Mouse (Mus musculus): ENCODE results near the gene Dach1. TPM values are rescaled to one million over a fixed set of nuclear protein-coding genes. Genes with fewer than 3 reads are reported as not detected.

The Dach1 gene
- polyA plus RNA-seq, 1 experiment, result 6.3 TPM

DNA sequence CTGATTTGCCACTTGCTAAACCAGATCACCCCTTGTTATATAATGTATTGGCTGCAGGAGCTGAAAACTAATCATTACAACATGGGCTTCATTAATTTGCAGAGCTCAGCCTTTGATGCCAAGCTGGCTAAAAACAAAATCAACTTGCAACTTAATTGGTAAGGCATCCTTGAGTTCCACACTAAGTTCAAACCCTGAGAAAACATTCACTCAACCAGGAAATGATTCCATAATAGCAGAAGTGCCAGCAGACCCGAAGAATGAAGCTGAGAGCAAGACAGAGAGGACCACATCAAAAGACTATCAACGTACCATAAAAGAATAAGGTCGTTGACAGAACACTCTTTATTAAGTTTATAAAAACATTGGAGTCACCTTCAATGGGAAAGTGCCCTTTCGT, 35.0 kb downstream of the Dach1 start:
- H3K27ac ChIP-seq (ENCODE audit: control insufficient read depth, insufficient read depth, low read depth, low read length, poor library complexity), result no peak overlapping the region
- H3K4me3 ChIP-seq (replicated peaks; ENCODE audit: control insufficient read depth, low read depth, low read length), result no peak overlapping the region
- 72% methylated on average over 4 of the region's 4 CpGs for WGBS
- TF ChIP-seq POLR2A (IDR thresholded peaks at IDR 0.05; ENCODE audit: borderline replicate concordance, control insufficient read depth, low read depth, low read length) (no peak), CTCF (IDR thresholded peaks at IDR 0.05; ENCODE audit: control insufficient read depth, insufficient read depth, low read length) (no peak)
- H3K4me1 ChIP-seq (ENCODE audit: control insufficient read depth, insufficient read depth, low read length), result no peaks in the 10 kb centered on the region

- Histone ChIP-seq H3K4me1 (ENCODE audit: control insufficient read depth, insufficient read depth, low read length) (no peaks in the 10 kb centered on the region), H3K4me3 (replicated peaks; ENCODE audit: control insufficient read depth, low read depth, low read length) (no peak overlapping the region), H3K27ac (ENCODE audit: control insufficient read depth, insufficient read depth, low read depth, low read length, poor library complexity) (no peak overlapping the region)
- 60% methylated on average over 1 of the region's 1 CpGs for WGBS
- TF ChIP-seq POLR2A (IDR thresholded peaks at IDR 0.05; ENCODE audit: borderline replicate concordance, control insufficient read depth, low read depth, low read length) (no peak), CTCF (IDR thresholded peaks at IDR 0.05; ENCODE audit: control insufficient read depth, insufficient read depth, low read length) (no peak)
Measured at GRCm38 (mm10) chr14:98123032-98123431, 46.5 kb downstream of the Dach1 start.

GRCm38 (mm10) chr14:98116627-98117026, 52.9 kb downstream of the Dach1 start:
- no peak overlapping the region for H3K4me3 ChIP-seq (replicated peaks; ENCODE audit: control insufficient read depth, low read depth, low read length)
- TF ChIP-seq POLR2A (IDR thresholded peaks at IDR 0.05; ENCODE audit: borderline replicate concordance, control insufficient read depth, low read depth, low read length), result no peak
- TF ChIP-seq CTCF (IDR thresholded peaks at IDR 0.05; ENCODE audit: control insufficient read depth, insufficient read depth, low read length), result no peak
- WGBS, result 47% methylated on average over 1 of the region's 1 CpGs
- no peaks in the 10 kb centered on the region; the same call in 1 of the 2 replicates for H3K4me1 ChIP-seq (ENCODE audit: control insufficient read depth, insufficient read depth, low read length)
- H3K27ac ChIP-seq (ENCODE audit: control insufficient read depth, insufficient read depth, low read depth, low read length, poor library complexity), result no peak overlapping the region

GRCm38 (mm10) chr14:98113106-98113505, 56.5 kb downstream of the Dach1 start:
- H3K4me3 ChIP-seq (replicated peaks; ENCODE audit: control insufficient read depth, low read depth, low read length), result no peak overlapping the region
- no peaks in the 10 kb centered on the region; the same call in 1 of the 2 replicates for H3K4me1 ChIP-seq (ENCODE audit: control insufficient read depth, insufficient read depth, low read length)
- no peak overlapping the region for H3K27ac ChIP-seq (ENCODE audit: control insufficient read depth, insufficient read depth, low read depth, low read length, poor library complexity)
- TF ChIP-seq CTCF (IDR thresholded peaks at IDR 0.05; ENCODE audit: control insufficient read depth, insufficient read depth, low read length) (no peak), POLR2A (IDR thresholded peaks at IDR 0.05; ENCODE audit: borderline replicate concordance, control insufficient read depth, low read depth, low read length) (no peak)
- WGBS, result 14% methylated on average over 1 of the region's 1 CpGs

- Histone ChIP-seq H3K4me3 (replicated peaks; ENCODE audit: control insufficient read depth, low read depth, low read length) (no peak overlapping the region), H3K4me1 (ENCODE audit: control insufficient read depth, insufficient read depth, low read length) (no peaks in the 10 kb centered on the region; the same call in 1 of the 2 replicates), H3K27ac (ENCODE audit: control insufficient read depth, insufficient read depth, low read depth, low read length, poor library complexity) (no peak overlapping the region)
- 45% methylated on average over 2 of the region's 2 CpGs for WGBS
- TF ChIP-seq CTCF (IDR thresholded peaks at IDR 0.05; ENCODE audit: control insufficient read depth, insufficient read depth, low read length) (no peak), POLR2A (IDR thresholded peaks at IDR 0.05; ENCODE audit: borderline replicate concordance, control insufficient read depth, low read depth, low read length) (no peak)
Measured at GRCm38 (mm10) chr14:98109929-98110328, 59.6 kb downstream of the Dach1 start.

DNA sequence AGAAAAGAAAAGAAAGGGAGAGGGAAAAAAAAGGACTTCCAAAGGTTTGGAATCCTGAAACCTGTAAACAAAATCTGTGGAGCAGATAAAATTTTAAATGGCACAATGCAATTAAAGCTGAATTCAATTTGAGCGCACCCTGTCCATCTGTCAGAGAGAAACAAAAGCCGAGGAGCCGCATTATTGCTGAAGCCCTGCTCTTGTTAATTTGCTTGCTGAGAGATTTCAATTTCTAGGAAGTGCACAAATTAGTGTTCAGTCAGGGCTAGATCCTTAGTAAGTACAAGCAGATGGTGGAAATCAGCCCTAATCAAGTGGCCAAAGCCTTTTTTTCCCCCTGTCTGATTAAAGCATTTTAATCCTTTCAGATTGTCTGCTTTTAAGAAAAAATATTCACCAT, 60.8 kb downstream of the Dach1 start:
- no peak overlapping the region for H3K4me3 ChIP-seq (replicated peaks; ENCODE audit: control insufficient read depth, low read depth, low read length)
- WGBS, result 92% methylated on average over 3 of the region's 3 CpGs
- TF ChIP-seq POLR2A (IDR thresholded peaks at IDR 0.05; ENCODE audit: borderline replicate concordance, control insufficient read depth, low read depth, low read length), result no peak
- TF ChIP-seq CTCF (IDR thresholded peaks at IDR 0.05; ENCODE audit: control insufficient read depth, insufficient read depth, low read length), result no peak
- no peaks in the 10 kb centered on the region; the same call in 1 of the 2 replicates for H3K4me1 ChIP-seq (ENCODE audit: control insufficient read depth, insufficient read depth, low read length)
- H3K27ac ChIP-seq (ENCODE audit: control insufficient read depth, insufficient read depth, low read depth, low read length, poor library complexity), result no peak overlapping the region

DNA sequence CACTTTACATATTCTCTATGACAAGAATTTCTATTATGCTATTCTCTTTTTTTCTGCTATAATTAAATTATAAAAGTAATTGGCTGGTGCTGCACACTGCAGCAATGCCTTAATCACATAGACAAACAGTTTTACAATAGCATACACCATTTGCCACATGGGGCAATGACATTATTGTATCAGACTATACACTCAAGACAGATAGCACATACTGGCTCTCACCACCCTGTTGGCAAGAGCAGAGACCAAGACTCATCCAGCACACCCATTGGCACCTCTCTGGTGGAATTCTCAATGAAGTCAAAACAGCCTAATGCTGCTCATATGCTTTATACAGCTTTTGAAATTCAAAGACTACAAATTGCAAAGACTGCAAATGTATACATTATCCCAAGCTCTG, 63.4 kb downstream of the Dach1 start:
- H3K4me1 ChIP-seq (ENCODE audit: control insufficient read depth, insufficient read depth, low read length), result no peaks in the 10 kb centered on the region; the same call in 1 of the 2 replicates
- no peak for TF ChIP-seq CTCF (IDR thresholded peaks at IDR 0.05; ENCODE audit: control insufficient read depth, insufficient read depth, low read length)
- TF ChIP-seq POLR2A (IDR thresholded peaks at IDR 0.05; ENCODE audit: borderline replicate concordance, control insufficient read depth, low read depth, low read length), result no peak
- H3K27ac ChIP-seq (ENCODE audit: control insufficient read depth, insufficient read depth, low read depth, low read length, poor library complexity), result no peak overlapping the region
- no peak overlapping the region for H3K4me3 ChIP-seq (replicated peaks; ENCODE audit: control insufficient read depth, low read depth, low read length)

- Histone ChIP-seq H3K4me1 (ENCODE audit: control insufficient read depth, insufficient read depth, low read length) (no peaks in the 10 kb centered on the region), H3K27ac (ENCODE audit: control insufficient read depth, insufficient read depth, low read depth, low read length, poor library complexity) (no peak overlapping the region; the same call in 1 of the 2 replicates), H3K4me3 (replicated peaks; ENCODE audit: control insufficient read depth, low read depth, low read length) (no peak overlapping the region)
- 61% methylated on average over 10 of the region's 10 CpGs for WGBS
- no peak for TF ChIP-seq CTCF (IDR thresholded peaks at IDR 0.05; ENCODE audit: control insufficient read depth, insufficient read depth, low read length)
- TF ChIP-seq POLR2A (IDR thresholded peaks at IDR 0.05; ENCODE audit: borderline replicate concordance, control insufficient read depth, low read depth, low read length), result no peak
Measured at GRCm38 (mm10) chr14:98104314-98104955, 65.1 kb downstream of the Dach1 start.

DNA sequence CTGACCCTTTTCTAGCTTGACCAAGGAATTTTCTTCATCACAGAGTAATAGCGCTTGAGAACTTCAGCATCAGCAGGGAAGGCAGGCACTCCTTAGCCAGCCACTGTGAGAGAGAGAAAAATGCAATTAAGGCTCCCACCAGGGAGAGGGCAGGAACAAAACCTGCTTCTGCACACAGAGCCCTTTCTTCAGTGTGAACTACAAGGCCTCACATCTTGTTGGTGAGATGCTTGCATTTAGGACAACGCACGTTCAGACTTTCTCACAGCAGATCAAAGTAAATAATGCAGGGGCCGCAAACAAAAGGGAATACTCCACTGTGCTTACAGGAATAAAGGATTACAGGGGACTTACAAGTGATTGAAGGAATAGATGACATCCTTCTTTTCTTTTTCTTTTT, 74.3 kb downstream of the Dach1 start:
- 92% methylated on average over 4 of the region's 4 CpGs for WGBS
- no peaks in the 10 kb centered on the region for H3K4me1 ChIP-seq (ENCODE audit: control insufficient read depth, insufficient read depth, low read length)
- no peak overlapping the region for H3K27ac ChIP-seq (ENCODE audit: control insufficient read depth, insufficient read depth, low read depth, low read length, poor library complexity)
- H3K4me3 ChIP-seq (replicated peaks; ENCODE audit: control insufficient read depth, low read depth, low read length), result no peak overlapping the region
- TF ChIP-seq CTCF (IDR thresholded peaks at IDR 0.05; ENCODE audit: control insufficient read depth, insufficient read depth, low read length), result no peak

Measured in bone marrow, adult 2 months (tissue).